Mouse (Mus musculus): ENCODE measurements around the gene Kcnj3.
"Not testable (repeated sequence)": the region's sequence is repeated elsewhere in the genome, so short reads cannot be mapped to it uniquely, and the experiment has no call there.

Gene Kcnj3

DNA sequence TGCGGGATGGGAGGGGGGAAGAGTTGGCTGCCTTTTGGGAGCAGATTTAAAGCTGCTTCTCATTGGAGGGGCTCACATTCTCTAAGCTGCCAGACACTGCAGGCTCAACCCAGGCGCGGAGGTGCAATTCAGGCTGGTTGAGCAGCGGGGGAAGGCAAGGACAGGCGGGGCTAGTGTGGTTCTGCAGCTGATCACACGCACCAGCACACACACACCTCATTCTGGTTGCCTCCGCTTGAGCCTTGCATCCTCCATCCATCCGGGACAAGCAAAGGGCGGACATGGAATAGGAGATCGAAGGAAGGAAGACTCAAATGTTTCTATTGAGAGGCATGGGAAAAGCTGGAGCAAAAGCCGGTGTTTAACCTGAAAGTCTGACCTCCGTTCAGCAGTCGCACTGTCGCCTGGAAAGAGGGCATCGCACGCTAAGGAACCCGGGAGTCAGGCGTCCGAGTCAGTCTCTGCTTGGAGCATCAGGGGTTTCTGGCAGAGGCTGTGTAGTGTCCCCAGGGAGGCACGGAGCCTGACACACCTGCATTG is at the start of gene Kcnj3:
Kcnj3 (plus strand) TSS at position 250 of the 540 bp plus-strand sequence.
- DNase-seq (ENCODE audit: low spot score): peak; percentile 81

DNA sequence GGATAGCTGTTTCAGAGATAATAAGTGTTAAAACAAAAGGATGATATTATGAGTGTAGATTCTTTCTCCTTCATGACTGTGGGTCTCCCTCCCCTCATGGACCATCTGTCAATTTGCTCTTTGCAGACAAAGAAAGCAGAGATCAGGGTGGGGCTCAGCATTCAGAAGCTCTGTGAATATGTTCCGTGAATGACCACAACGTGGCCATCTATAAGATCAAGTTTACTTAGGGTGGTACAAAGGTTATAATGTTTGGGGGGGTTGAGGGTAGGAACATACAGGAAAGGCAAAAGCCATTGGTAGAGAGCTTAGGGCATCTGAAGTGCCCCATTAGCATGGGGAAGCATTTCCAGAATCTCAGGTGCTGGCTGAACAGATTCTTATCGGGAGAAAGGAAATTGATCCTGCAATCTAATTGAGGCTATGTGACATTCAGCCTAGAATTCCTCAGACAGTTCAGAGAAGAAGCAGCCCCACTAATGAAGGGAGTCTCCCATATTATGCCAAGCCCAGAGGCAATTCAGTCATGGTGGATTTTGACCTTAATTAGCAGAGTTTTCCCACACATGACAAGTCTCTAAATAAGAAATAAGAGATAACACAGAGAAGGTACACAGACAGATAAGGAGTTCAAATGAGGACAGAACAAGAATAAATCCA is 45.3 kb upstream of the Kcnj3 start:
- no peak for DNase-seq (ENCODE audit: low spot score)

DNA sequence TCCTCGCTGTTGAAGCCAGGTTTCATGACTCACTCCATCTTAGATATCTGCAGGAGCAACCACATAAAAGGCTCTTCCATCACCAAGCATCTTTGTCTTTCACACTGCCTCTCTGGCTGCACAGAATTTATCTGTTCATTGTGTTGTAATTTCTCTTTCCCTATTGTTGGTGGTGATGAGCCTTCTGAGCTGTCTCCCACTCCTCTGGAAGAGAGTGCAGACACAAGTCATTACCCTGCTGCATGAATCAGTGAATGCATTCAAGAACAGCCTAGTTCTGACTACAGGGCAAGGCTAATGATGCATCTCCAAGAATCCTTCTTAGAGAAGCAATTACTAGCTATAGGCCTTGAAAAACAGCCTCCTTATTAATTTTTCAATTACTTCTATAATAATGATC is 30.5 kb upstream of the Kcnj3 start:
- DNase-seq (ENCODE audit: low spot score): no peak

GRCm38 (mm10) chr2:55427633-55428032 is 8.1 kb upstream of the Kcnj3 start:
- DNase-seq (ENCODE audit: low spot score): no peak

- DNase-seq (ENCODE audit: low spot score): no peak
Measured at GRCm38 (mm10) chr2:55432104-55432503, 3.7 kb upstream of the Kcnj3 start.

DNA sequence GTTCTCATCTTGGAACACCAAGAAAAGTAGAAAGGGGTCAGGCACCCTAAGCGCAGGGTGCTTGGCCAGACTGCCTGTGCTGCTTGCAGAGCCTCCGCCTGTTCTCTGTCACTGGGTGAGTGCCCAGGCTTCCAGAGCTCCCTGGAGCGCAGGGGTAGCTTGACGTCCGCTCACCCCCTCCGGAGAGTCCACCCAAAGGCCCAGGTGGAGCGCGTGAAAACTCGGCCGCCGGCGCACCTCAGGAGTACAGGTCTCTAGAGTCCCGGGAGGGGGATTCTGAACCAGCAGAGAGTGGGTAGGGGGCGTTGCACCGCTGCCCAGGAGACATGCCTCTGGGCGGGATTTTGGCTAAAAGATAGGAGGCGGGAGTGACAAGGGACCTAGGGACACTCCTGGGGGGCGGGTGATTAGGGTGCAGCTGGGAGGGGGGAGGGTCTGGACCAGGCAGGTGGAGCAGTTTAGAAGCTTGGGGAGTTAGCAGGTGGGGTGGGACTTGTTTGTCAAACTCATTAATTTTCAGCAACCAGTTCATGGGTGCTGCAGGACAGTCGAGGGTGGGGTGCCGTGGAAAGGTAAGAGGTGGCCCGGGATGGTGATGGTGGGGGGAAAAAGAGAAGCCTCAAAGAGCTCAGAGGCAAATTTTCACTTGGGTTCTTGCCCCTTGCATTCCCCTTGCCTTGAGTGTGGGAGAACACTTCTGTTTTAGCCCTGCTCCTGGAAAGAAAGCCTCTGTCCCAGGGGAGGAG is 664 bp downstream of the Kcnj3 start:
- DNase-seq (ENCODE audit: low spot score): peak; percentile 37

GRCm38 (mm10) chr2:55437007-55437949 is 1.5 kb downstream of the Kcnj3 start:
- peak; percentile 27 for DNase-seq (ENCODE audit: low spot score)

DNA sequence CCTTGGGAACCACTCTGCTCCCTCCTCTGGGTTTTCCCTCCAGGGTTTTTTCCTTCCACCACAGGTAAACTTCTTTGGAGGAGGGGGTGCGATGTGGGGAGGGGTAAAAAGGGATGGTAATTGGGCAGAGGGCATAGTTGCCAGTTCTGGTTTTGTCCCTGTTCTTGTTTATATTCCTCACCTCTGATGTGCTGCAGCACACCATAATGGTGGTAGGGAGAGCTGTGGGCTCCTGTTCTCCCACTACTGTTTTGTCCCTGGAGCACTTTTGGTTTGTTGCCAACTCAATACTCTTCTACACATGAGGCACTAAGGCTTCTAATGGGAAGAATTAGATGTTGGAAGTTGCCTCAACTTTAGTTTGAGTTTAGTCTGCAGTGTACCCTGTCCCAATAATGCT is 2.2 kb downstream of the Kcnj3 start:
- no peak for DNase-seq (ENCODE audit: low spot score)

- no peak for DNase-seq (ENCODE audit: low spot score)
Measured at GRCm38 (mm10) chr2:55439211-55439610, 3.4 kb downstream of the Kcnj3 start.

DNA sequence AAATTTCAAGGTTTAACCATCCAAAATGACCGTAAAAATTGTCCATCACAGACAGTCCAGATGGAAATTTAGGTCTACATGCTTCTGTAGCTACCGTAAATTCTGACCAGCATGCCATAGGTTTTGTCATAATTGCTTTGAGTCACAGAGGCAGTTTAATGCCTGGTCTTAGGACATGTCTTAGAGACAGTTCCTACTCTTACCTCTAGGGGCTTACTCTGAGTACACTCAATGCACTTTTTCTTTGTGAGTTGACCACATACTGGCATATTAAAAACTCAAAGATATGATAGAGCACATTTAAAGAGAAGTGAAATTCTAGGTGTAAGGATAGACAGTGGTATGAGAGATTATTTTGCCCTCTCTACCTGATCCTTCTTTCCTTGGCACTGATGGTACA is 6.2 kb downstream of the Kcnj3 start:
- no peak for DNase-seq (ENCODE audit: low spot score)

- DNase-seq (ENCODE audit: low spot score): no peak
Measured at GRCm38 (mm10) chr2:55447298-55447697, 11.5 kb downstream of the Kcnj3 start.

DNA sequence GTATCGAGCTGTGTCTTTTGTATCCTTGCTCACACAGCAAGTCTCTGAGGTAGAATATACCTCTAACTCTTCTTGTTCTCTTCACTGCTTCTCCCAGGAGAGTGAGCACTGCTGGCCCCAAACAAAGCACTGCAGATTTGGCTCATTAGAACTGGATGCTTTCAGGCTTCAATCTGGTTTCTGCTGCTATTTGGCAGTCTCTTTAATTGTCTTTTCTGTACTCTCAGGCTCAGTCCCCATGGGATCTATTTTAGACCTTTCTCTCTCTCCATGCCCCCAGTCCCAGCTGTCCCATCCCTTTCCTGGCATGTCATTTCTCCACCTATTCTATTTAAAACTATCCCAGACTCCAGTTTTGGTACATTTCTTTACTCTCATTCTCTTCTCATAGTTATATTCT is 15.0 kb downstream of the Kcnj3 start:
- peak; percentile 49 for DNase-seq (ENCODE audit: low spot score)

DNA sequence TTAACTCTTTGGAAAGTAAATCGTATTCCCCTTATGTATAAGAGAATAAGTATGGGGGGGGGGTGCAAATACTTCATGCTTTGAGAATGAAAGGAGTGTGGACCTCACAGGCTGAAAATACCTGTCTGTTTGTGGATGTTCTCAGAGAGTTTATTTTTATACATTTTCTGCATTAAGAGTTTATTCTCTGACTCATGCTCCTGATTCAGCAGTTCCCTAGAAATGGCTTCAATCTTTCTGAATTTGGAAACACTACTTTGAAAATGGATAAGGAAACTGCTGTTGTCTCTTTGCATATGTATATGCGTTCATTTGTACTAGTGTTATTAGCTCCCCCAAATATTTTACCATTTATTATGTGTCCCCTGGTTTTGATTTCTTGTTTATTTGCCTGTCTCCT is 23.4 kb downstream of the Kcnj3 start:
- no peak for DNase-seq (ENCODE audit: low spot score)

- no peak for DNase-seq (ENCODE audit: low spot score)
Measured at GRCm38 (mm10) chr2:55469141-55469540, 33.4 kb downstream of the Kcnj3 start.

GRCm38 (mm10) chr2:55470006-55470405 is 34.2 kb downstream of the Kcnj3 start:
- DNase-seq (ENCODE audit: low spot score): no peak

DNA sequence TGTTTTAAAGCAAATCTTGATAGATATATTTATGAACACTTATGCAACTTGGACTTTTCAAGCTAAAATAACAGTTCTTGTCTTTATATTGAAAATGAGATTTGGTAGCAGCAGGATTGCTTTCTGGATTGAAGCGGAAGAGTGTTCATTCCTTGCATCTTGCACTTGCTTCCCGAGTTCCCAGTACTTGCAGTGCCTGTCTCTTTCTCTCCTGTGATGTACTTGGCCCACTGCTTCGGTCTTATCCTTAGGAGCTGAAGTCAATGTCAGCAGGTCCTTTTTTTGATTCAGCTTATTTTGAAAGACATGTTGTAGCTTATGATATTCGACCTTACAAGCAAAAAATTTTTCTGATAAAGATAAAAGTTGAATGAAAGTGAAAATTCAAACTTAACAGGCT is 43.7 kb downstream of the Kcnj3 start:
- no peak for DNase-seq (ENCODE audit: low spot score)

GRCm38 (mm10) chr2:55479933-55480601 is 44.3 kb downstream of the Kcnj3 start:
- DNase-seq (ENCODE audit: low spot score): peak; percentile 63

DNA sequence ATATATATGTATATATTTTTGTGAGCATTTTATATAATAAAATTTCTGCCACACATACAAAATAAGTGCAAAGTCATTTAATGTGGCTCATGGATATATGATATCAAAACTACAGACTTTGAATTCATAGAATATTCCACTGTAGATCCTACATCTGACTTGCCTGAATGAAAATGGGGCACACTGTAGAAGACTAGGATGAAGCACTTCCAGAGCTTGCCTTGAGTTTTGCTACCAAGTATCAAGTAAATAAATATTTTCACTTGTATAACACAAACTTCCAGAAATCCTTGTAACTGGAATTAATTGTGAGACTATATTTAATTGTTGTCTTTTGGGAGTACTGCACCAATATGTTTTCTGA is 44.8 kb downstream of the Kcnj3 start:
- no peak for DNase-seq (ENCODE audit: low spot score)

GRCm38 (mm10) chr2:55485500-55486129 is 49.8 kb downstream of the Kcnj3 start:
- not testable (repeated sequence) for DNase-seq (ENCODE audit: low spot score)

GRCm38 (mm10) chr2:55503390-55504176 is 67.8 kb downstream of the Kcnj3 start:
- DNase-seq (ENCODE audit: low spot score): no peak

- no peak for DNase-seq (ENCODE audit: low spot score)
Measured at GRCm38 (mm10) chr2:55505712-55506111, 69.9 kb downstream of the Kcnj3 start.
